Mouse (Mus musculus): Measurements from ENCODE around the gene Fgf18. TPM values are rescaled to one million over a fixed set of nuclear protein-coding genes. Genes with fewer than 3 reads are reported as not detected.

Fgf18 gene
- polyA plus RNA-seq, 1 experiment from 2014 or later, result 4.3 TPM

- no peak overlapping the region for H3K4me2 ChIP-seq (replicated peaks)
- no peaks in the 10 kb centered on the region for H3K9me3 ChIP-seq
- no peaks in the 10 kb centered on the region for H3K27me3 ChIP-seq
- no peak for ATAC-seq (replicated peaks)
- no peaks in the 10 kb centered on the region for H3K36me3 ChIP-seq
- H3K27ac ChIP-seq (replicated peaks), result no peak overlapping the region
- H3K4me3 ChIP-seq, result no peak overlapping the region
- WGBS, result 86% methylated on average over 13 of the region's 13 CpGs
- no peak overlapping the region for H3K9ac ChIP-seq (replicated peaks)
- H3K4me1 ChIP-seq, result peaks cover 13% of the 10 kb centered on the region; the same call in 1 of the 2 replicates
Measured at GRCm38 (mm10) chr11:33103291-33103943, 43.8 kb downstream of the Fgf18 start.

GRCm38 (mm10) chr11:33100027-33100507 lies 47.1 kb downstream of the Fgf18 start:
- H3K27me3 ChIP-seq, result no peaks in the 10 kb centered on the region
- no peak overlapping the region for H3K27ac ChIP-seq (replicated peaks)
- no peak overlapping the region for H3K4me2 ChIP-seq (replicated peaks)
- H3K4me1 ChIP-seq, result peaks cover 9% of the 10 kb centered on the region; the same call in 1 of the 2 replicates
- no peaks in the 10 kb centered on the region for H3K36me3 ChIP-seq
- H3K9me3 ChIP-seq, result no peaks in the 10 kb centered on the region
- WGBS, result 25% methylated on average over 10 of the region's 10 CpGs
- H3K4me3 ChIP-seq, result no peak overlapping the region
- ATAC-seq (replicated peaks), result 0 out of 2 replicates have a peak, but pooled peaks have one; percentile 49
- H3K9ac ChIP-seq (replicated peaks), result no peak overlapping the region

- Histone ChIP-seq H3K27me3 (no peaks in the 10 kb centered on the region), H3K9me3 (no peaks in the 10 kb centered on the region), H3K9ac (replicated peaks) (no peak overlapping the region), H3K36me3 (no peaks in the 10 kb centered on the region), H3K4me1 (0 out of 2 replicates have a peak, but pooled peaks cover 4% of the 10 kb centered on the region), H3K27ac (replicated peaks) (no peak overlapping the region), H3K4me3 (no peak overlapping the region), H3K4me2 (replicated peaks) (no peak overlapping the region)
- ATAC-seq (replicated peaks), result no peak
- 44% methylated on average over 4 of the region's 4 CpGs for WGBS
Measured at GRCm38 (mm10) chr11:33099425-33099824, 47.8 kb downstream of the Fgf18 start.

GRCm38 (mm10) chr11:33098446-33098845 lies 48.8 kb downstream of the Fgf18 start:
- no peak for ATAC-seq (replicated peaks)
- 92% methylated on average over 12 of the region's 12 CpGs for WGBS
- Histone ChIP-seq H3K9ac (replicated peaks) (no peak overlapping the region), H3K9me3 (no peaks in the 10 kb centered on the region), H3K27ac (replicated peaks) (no peak overlapping the region), H3K27me3 (no peaks in the 10 kb centered on the region), H3K36me3 (no peaks in the 10 kb centered on the region), H3K4me3 (no peak overlapping the region), H3K4me2 (replicated peaks) (no peak overlapping the region), H3K4me1 (0 out of 2 replicates have a peak, but pooled peaks cover 4% of the 10 kb centered on the region)

- WGBS, result 59% methylated on average over 8 of the region's 8 CpGs
- Histone ChIP-seq H3K9me3 (no peaks in the 10 kb centered on the region), H3K9ac (replicated peaks) (no peak overlapping the region), H3K27ac (replicated peaks) (no peak overlapping the region), H3K4me2 (replicated peaks) (no peak overlapping the region), H3K4me1 (0 out of 2 replicates have a peak, but pooled peaks cover 4% of the 10 kb centered on the region), H3K36me3 (no peaks in the 10 kb centered on the region), H3K27me3 (no peaks in the 10 kb centered on the region), H3K4me3 (no peak overlapping the region)
- ATAC-seq (replicated peaks), result no peak
Measured at GRCm38 (mm10) chr11:33097855-33098254, 49.3 kb downstream of the Fgf18 start.

GRCm38 (mm10) chr11:33089856-33090255 lies 57.3 kb downstream of the Fgf18 start:
- Histone ChIP-seq H3K36me3 (no peaks in the 10 kb centered on the region), H3K4me1 (peaks cover 9% of the 10 kb centered on the region; the same call in 1 of the 2 replicates), H3K9me3 (no peaks in the 10 kb centered on the region), H3K4me2 (replicated peaks) (no peak overlapping the region), H3K27me3 (no peaks in the 10 kb centered on the region), H3K27ac (replicated peaks) (no peak overlapping the region), H3K4me3 (no peak overlapping the region), H3K9ac (replicated peaks) (no peak overlapping the region)
- ATAC-seq (replicated peaks), result no peak
- WGBS, result 52% methylated on average over 6 of the region's 6 CpGs

- WGBS, result 61% methylated on average over 1 of the region's 1 CpGs
- H3K36me3 ChIP-seq, result no peaks in the 10 kb centered on the region
- H3K9ac ChIP-seq (replicated peaks), result no peak overlapping the region
- no peak overlapping the region for H3K4me3 ChIP-seq
- no peak for ATAC-seq (replicated peaks)
- H3K27me3 ChIP-seq, result no peaks in the 10 kb centered on the region
- H3K9me3 ChIP-seq, result no peaks in the 10 kb centered on the region
- peaks cover 9% of the 10 kb centered on the region; the same call in 1 of the 2 replicates for H3K4me1 ChIP-seq
- no peak overlapping the region for H3K27ac ChIP-seq (replicated peaks)
- H3K4me2 ChIP-seq (replicated peaks), result no peak overlapping the region
Measured at GRCm38 (mm10) chr11:33088181-33088580, 59.0 kb downstream of the Fgf18 start.

- no peak overlapping the region for H3K27ac ChIP-seq (replicated peaks)
Measured at GRCm38 (mm10) chr11:33086046-33086445, 61.2 kb downstream of the Fgf18 start.

GRCm38 (mm10) chr11:33085514-33085913 lies 61.7 kb downstream of the Fgf18 start:
- no peak overlapping the region for H3K9ac ChIP-seq (replicated peaks)
- 86% methylated on average over 4 of the region's 4 CpGs for WGBS
- H3K4me3 ChIP-seq, result no peak overlapping the region
- no peaks in the 10 kb centered on the region for H3K9me3 ChIP-seq
- H3K27ac ChIP-seq (replicated peaks), result no peak overlapping the region
- ATAC-seq (replicated peaks), result no peak
- no peaks in the 10 kb centered on the region for H3K36me3 ChIP-seq
- H3K27me3 ChIP-seq, result no peaks in the 10 kb centered on the region
- H3K4me1 ChIP-seq, result peaks cover 9% of the 10 kb centered on the region; the same call in 1 of the 2 replicates
- H3K4me2 ChIP-seq (replicated peaks), result no peak overlapping the region

More at GRCm38 (mm10) chr11:33086046-33086445, 61.2 kb downstream of the Fgf18 start:
- no peaks in the 10 kb centered on the region for H3K27me3 ChIP-seq
- no peak overlapping the region for H3K9ac ChIP-seq (replicated peaks)
- H3K9me3 ChIP-seq, result no peaks in the 10 kb centered on the region
- H3K36me3 ChIP-seq, result no peaks in the 10 kb centered on the region
- H3K4me2 ChIP-seq (replicated peaks), result no peak overlapping the region
- WGBS, result 91% methylated on average over 1 of the region's 1 CpGs
- H3K4me3 ChIP-seq, result no peak overlapping the region
- ATAC-seq (replicated peaks), result no peak
- peaks cover 9% of the 10 kb centered on the region; the same call in 1 of the 2 replicates for H3K4me1 ChIP-seq

- WGBS, result 98% methylated on average over 3 of the region's 3 CpGs
- ATAC-seq (replicated peaks), result no peak
- H3K36me3 ChIP-seq, result no peaks in the 10 kb centered on the region
Measured at GRCm38 (mm10) chr11:33085054-33085453, 62.1 kb downstream of the Fgf18 start.

GRCm38 (mm10) chr11:33084041-33084440 lies 63.2 kb downstream of the Fgf18 start:
- 96% methylated on average over 2 of the region's 2 CpGs for WGBS
- no peaks in the 10 kb centered on the region for H3K9me3 ChIP-seq
- H3K4me3 ChIP-seq, result no peak overlapping the region
- ATAC-seq (replicated peaks), result no peak
- H3K27me3 ChIP-seq, result no peaks in the 10 kb centered on the region
- H3K27ac ChIP-seq (replicated peaks), result no peak overlapping the region
- H3K36me3 ChIP-seq, result no peaks in the 10 kb centered on the region
- no peak overlapping the region for H3K4me2 ChIP-seq (replicated peaks)
- H3K9ac ChIP-seq (replicated peaks), result no peak overlapping the region
- peaks cover 4% of the 10 kb centered on the region; the same call in 1 of the 2 replicates for H3K4me1 ChIP-seq

More at GRCm38 (mm10) chr11:33085054-33085453, 62.1 kb downstream of the Fgf18 start:
- Histone ChIP-seq H3K9me3 (no peaks in the 10 kb centered on the region), H3K4me2 (replicated peaks) (no peak overlapping the region), H3K27ac (replicated peaks) (no peak overlapping the region), H3K27me3 (no peaks in the 10 kb centered on the region), H3K4me1 (peaks cover 7% of the 10 kb centered on the region; the same call in 1 of the 2 replicates), H3K9ac (replicated peaks) (no peak overlapping the region), H3K4me3 (no peak overlapping the region)

- Histone ChIP-seq H3K27ac (replicated peaks) (no peak overlapping the region), H3K9me3 (no peaks in the 10 kb centered on the region), H3K9ac (replicated peaks) (no peak overlapping the region), H3K4me2 (replicated peaks) (no peak overlapping the region), H3K36me3 (no peaks in the 10 kb centered on the region), H3K4me1 (peaks cover 4% of the 10 kb centered on the region; the same call in 1 of the 2 replicates), H3K4me3 (no peak overlapping the region), H3K27me3 (no peaks in the 10 kb centered on the region)
- ATAC-seq (replicated peaks), result no peak
- WGBS, result 81% methylated on average over 3 of the region's 3 CpGs
Measured at GRCm38 (mm10) chr11:33081175-33081574, 66.0 kb downstream of the Fgf18 start.
